Mouse (Mus musculus) gonadal fat pad, adult 2 months (tissue): ENCODE measurements around the gene Ankrd2. TPM values are rescaled to one million over a fixed set of nuclear protein-coding genes. Genes with fewer than 3 reads are reported as not detected.
"Not testable (repeated sequence)": the region's sequence is repeated elsewhere in the genome, so short reads cannot be mapped to it uniquely, and the experiment has no call there.

Experiments used
- DNase-seq: peaks from one replicate; pipeline ENCODE4 v3.0.0-alpha.2; 2012; ENCODE audit warnings: low read depth
- polyA plus RNA-seq: library from polyadenylated mRNA; depleted of rRNA; stranded (reverse); fragments of >200 nt; gene quantifications from 2 replicates; pipeline ENCODE4 v1.2.3, GENCODE M21; 2012

Gene Ankrd2
- polyA plus RNA-seq, 1 experiment, result 0.16 TPM

DNA sequence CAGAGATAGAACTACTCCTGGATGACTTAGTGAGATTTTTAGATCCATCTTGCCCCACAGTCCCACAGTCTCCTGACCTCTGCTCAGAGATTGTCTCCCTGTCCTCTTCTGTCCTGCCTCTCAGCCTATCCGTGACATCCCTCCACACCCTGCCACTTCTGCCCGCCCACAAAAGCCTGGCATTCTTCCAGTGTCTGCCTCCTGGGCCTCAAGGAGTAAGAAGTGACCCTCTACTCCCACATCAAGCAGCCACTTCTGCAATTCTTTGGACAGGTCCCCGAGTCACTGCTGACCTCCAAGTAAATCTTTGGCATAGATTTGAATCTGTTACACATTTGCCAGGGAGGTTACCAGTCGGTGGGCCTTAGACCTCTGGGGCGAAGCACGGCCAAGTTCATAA, 18.5 kb downstream of the Ankrd2 start:
- DNase-seq, result no peak

DNA sequence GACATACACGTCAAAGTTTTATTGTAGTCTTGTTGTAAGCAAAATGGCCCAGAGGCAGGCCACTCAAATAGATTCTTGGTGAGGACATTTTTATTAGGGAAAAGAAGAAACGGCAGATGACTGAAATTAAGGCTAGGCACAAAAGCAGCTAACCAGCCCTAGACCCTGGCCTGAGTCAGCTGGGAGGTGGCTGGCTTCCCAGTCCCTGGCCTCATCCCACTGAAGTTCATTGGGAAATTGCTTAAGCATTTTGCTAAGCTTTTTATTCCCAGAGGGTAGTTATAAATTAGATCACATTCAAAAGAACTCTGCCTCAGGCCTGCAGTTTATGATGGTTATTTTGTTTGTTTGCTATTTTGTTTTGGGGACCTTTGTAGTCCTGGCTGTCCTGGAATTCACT, 20.1 kb downstream of the Ankrd2 start:
- no peak for DNase-seq

DNA sequence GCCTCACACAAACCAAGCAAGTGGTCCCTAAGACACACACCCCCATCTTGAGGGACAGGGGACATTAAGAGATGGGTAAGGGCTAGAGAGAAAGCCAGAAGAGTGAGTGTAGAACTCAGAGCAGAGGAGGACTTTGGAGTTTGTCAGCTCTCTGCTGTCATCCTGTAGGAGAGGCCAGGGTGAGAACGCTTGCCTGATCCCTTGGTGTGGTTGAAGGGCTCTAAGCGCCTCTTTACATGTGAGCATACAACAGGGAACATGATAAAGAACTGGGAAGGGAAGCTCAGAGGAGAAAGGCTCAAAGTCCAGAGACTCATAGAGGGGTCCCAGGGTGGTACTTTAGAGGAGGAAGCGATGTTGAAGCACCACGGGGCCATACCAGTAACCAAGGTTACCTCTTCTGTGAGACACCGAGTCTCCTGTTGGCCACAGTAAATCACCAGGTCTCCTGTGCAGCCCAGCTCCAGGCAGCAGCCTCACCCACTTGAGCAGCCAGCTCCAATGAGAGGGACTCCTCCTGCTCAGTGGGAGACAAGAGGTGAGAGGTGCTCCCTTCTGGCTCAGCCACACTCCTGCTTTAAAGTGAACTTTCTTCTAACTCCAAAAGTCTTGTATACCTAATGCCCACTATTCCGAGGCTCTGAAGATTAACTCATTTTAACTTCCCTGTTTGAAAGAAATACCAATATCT, 21.1 kb downstream of the Ankrd2 start:
- DNase-seq, result no peak

DNA sequence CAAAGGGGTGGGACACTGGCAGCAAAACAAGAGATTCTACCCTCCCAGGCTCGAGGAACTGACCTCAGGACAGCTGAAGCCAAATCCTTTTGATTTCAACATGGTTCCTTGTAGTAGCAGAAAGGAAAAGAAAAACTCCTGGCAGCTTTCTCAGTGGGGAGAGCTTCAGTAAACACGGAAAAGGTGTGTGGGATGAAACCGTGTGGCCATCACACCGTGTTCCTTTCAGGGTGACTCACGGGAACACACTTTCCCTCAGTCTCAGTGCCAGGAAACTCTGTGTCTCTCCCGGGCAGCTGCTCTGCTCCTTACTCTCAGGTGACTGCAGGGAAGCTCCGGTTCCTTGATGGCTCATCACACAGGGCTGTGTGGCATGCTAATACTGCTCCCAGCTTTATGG, 22.6 kb downstream of the Ankrd2 start:
- peak; percentile 74 for DNase-seq

DNA sequence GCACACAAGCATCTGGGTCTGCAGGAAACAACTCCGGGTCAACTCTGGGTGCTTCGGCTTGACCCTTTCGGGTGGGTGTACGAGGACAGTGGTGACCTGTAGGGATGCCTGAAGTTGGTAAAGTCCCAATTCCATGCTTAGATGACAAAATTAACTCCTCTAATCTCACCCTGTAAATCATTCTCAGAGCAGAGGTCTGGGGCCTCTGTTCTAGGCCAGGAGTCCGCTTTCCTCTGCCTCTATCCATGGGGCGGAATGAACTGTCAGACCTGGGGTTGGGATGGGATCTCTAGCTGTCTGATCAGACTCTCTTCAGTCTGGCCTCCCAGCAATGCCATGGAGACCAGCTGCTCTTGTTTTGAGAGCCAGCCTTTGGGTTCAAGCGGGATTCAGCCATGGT, 25.6 kb downstream of the Ankrd2 start:
- no peak for DNase-seq

DNA sequence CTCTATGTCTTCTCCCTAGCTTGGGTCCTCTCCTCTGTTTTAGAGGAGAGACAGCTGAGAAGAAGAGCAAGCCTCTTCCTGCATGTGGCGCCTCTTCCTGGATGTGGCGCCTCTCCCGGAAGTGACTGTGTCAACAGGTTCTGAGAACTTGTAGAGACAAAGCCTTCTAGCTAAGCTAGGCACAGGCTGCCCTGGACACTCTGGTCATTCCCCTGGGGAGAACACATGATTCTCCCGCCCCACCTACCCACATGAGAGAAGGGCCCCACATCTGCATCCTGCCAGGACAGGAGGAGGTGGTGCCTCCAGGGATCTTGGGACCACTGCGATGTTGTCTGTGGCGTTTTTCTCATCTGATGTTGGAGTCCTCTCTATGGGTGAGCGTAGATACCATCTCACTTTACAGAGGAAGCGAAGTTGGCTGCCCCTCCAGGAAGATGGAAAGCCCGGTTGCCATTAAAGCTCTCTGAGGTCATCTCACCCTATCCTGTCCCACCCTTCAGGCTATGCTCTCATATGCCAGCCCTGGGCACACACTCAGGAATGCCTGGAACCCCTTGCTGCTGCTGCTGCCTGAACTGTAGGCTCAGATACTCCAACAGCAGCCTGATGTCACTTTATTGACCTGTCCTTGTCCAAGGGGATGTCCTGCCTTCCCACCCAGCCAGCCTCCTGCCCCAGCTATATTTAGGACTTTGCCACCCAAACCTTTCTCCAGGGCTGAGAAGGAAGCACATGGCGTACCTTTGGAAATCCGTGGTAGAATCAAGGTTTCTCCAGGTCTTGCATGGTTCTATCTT, 32.8 kb downstream of the Ankrd2 start:
- no peak for DNase-seq

DNA sequence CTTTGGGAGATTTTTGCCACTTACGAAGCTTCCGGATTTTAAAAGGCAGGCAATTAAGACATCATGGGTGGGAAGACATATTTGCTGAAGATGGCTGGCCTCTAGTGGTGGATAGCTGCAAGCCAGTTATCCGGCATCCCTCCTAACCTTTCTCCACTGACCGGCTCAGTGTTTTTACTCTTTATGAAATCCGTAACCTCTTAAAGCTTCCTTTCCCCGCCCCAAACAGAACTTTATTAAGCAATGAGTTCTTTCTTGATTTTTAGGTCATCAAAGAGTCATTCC, 33.4 kb downstream of the Ankrd2 start:
- no peak for DNase-seq

DNA sequence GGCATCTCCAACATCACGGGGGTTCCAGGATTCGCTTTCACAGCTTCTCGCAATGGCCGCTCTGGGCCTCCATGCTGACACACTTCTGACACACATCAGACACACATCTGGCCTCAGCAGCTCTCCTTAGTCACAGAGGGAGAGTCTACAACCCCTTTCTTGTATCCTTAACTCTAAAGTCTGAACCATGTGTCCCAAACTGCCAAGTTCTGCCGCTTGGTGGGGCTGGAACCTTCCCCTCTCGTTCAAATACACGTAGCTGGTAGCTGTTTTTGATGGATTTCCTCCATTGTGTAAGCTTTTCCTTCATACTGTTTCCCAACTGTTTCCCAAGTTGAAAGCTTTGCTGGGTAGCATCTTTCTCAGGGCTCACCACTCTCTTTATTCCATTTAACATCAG, 35.4 kb downstream of the Ankrd2 start:
- DNase-seq, result no peak

DNA sequence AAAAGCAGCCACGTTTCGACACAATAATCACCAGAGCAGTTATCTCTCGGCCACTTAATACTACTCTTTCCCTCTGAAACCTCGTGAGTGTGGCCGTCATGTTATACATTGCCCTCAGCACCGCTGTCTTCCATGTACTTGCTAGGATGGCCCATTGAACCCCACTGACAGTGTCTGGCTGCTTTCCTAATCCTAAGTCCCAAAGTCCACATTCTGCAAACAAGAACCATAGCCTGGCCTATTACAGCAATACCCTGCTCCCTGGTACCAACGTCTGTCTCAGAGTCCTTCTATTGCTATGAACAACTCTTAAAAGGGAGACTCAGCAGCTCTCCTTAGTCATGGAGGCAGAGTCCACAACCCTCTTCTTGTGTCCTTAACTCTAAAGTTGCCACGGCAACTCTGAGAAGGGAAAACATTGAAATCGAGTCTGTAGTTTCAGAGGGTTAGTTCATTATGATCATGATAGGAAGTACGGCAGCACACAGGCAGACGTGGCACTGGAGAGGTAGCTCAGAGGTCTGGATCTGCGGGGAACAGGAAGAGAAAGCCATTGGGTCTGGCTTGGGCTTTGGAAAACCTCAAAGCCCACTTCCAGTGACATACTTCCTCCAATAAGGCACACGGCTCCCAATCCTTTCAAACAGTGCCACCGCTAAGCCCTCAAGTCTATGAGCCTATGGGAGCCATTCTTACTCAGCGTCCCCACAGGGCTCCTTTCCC, 36.2 kb downstream of the Ankrd2 start:
- no peak for DNase-seq

DNA sequence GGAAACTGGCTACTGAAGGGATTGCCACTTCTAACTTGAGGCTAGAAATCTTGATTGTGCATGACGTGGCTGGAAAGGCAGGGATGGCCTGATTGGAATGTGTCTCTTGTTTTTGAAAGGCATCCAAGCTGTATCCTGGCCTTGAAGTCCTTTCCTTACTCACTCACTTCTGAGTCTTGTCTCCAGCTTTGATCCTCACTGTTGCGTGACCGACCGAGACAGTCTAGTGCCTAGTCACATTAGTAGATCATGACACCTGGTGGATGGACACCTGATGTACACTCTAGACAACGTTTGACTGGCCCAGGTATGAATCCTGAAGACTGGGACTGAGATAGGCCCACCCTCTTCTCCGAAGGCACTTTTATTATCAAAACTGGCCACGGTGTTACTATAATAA, 37.0 kb downstream of the Ankrd2 start:
- no peak for DNase-seq

DNA sequence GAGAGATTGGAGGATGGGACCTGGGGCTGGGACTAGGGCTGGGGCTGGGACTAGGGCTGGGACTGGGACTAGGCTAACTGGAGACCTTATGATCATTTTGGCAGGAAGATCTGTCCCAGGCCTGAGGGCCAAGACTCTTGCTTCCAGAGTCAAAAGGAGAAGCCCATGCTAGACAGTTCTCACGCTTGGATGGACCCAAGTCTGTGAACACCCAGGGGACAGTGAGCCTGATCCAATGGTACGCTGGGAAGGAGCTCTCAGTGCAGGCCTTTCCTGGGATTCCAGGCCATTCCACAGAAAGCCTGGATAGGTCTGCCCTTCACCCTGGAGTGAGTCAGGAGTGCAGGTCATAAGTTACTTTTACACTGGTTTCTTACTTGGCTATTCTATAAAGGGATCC, 39.3 kb downstream of the Ankrd2 start:
- no peak for DNase-seq

DNA sequence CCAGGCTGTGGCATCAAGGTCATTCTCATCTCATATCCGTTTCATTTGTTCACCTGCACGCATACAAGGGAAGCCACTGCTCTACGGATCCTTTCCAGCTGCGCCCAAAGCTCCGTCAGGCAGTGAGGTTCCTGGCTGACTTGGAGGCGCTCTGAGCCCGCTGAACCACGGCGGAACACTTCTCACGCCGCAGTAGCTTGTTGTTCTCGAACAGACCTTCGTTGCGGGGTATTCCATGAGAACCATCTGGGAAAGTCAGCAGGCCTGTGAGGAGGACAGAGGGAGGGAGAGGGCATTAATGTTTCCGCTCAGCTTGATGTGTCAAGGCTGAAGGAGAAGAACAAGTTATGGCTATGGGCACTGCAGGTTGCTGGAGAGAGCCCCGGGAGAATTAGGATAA, 40.2 kb downstream of the Ankrd2 start:
- DNase-seq, result no peak

DNA sequence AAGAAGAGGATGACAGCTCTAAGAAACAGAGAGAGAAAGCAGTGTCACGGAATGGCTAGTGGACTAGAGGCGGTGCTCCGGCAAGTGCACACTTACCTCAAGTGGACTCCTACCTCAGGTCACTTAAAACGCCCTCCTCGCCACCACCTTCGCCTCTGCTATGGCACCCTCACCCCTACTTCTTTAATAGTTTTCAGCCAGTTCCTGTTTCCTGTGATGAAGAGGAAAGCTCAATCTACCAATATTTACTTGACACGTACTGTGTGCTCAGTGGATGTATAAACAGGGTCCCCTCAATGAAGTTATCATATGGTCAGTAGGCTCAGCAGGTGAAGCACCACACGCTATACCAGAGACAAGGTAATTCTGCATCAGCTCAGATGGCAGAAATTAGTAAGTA, 42.8 kb downstream of the Ankrd2 start:
- no peak for DNase-seq

DNA sequence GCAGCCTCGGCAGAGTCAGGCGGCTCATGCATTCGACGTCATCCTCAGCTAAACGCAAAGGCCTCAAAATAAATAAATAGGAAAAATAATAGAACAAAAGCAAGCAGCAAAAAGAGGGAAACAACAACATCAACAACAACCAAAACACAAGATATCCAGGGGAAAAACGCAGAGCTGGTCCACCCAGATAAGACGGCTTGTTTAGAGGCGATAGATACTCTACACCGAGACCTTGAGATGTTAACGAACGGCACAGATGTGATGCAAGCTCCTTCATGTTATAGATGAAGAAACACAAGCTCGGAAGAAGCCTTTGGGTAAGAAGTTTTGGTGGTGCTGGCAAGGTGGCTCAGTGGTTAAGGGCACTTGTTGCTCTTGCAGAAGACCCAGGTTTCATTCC, 43.2 kb downstream of the Ankrd2 start:
- DNase-seq, result no peak

DNA sequence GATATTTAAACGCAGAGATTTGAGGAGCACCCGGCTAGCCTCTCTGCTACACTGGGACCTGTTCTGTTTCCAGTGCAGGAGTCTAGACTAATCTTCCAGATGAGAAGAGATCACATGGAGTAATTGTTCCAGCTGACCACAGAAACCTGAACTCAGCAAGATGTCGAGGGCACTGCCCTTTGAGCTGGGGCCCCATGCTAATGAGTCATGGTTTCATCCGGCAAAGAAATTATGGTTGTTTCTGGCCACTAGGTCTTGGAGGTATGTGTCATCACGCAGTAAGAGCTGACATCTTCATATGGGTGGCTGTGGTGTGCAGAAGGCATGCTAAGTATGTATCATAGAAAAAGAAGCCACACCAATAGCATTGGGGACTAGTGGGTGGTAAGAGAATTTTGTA, 44.1 kb downstream of the Ankrd2 start:
- no peak for DNase-seq

DNA sequence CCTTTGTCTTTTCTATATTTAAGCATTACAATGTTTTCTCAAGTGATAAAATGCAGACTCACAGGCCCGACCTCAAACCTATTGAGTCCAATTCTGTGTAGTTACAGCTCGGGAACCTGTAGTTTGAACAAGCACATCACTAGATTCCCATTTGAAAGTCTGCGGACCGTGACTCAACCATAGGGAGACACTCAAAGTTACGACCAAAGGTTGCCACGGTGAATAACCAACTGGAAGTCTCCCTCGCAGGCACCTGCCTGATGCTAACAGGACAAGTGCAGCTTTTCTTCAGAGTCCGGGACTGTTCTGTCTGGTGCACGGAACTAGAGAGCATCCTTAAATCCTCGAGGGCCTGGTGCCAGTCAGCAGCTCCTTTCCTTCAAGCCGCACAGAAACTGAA, 44.7 kb downstream of the Ankrd2 start:
- DNase-seq, result no peak

DNA sequence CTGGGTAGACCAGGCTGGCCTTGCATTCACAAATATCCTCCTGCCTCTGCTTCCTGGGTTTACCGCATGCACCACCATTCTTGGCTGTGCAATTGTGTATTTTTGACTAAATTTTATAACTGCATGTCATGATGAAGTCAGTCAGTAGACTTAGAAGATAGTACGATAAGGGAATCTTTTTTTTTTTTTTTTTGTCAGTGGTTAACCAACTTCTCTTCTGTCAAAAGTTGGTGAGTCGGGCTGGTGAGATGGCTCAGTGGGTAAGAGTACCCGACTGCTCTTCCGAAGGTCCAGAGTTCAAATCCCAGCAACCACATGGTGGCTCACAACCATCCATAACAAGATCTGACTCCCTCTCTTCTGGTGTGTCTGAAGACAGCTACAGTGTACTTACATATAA, 45.8 kb downstream of the Ankrd2 start:
- not testable (repeated sequence) for DNase-seq

DNA sequence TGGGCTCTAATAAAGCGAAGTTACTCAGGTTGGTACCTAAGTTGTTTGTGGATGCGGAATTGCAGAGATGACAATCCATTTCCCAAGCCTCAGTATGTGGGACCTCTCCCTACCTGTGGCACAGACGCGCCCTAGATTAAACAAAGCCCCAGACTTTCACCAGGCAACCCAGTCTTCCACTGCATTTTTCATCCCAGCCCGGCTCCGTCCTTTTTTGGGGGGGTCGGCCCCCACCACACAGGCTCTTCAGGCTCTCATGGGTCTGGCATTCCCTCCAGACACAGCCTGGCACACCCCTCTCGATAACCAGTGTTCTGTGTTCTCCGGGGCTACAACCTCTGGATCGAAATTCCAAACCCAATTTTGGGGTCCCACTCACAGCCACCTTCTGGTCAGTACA, 49.9 kb downstream of the Ankrd2 start:
- DNase-seq, result no peak

DNA sequence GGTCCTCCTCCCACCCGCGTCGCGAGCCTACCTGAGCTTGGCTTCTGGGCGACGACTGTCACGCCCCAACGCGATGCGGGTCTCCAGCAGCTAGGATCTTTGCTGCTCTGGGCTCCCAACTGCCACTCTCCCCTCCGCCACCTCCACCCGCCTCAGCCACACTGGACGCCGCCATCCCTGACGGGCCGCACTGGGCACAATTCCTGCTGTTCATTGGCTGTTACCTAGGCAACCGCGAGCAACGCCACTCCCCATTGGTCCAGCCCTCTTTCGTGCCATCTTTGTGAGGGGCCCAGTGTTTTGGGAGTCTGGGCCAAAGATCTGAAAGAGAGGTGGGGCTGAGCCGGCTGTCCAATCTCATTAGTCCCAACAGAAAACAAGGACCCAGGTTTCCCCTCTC, 50.4 kb downstream of the Ankrd2 start, which contains the start of gene Morn4:
Gene Morn4 (minus strand): TSS at position 192 of the 400 bp plus-strand sequence.
- DNase-seq, result no peak

DNA sequence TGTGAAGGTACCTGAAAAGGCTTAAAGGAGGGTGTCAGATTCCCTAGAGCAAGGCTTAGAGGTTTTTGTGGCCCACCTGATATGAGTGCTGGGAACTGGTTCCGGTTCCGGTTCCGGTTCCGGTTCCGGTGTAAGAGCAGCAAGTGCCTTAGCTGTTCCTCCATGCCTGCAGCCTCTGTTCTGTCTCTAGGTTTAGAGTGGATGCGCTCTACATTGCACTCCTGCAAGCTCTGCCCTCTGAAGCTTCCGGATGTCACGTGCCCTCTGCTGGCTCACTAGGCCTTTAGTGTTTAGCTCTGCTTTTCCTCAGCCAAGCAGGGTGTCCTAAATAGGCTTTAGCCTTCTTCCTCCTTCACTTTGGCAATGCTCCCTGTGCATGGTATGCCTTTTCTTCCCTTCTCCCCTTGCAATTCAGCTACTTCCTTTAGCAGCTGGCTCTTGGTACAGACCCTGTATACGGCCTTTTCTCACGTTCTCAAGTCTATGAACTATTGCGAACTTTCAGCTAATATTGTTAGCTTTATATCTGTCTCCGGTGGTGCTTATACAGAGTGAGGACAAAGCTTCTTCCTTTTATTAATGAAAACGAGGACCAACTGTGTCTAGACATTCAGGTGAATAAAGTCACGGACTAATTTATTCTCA, 53.4 kb downstream of the Ankrd2 start:
- DNase-seq, result no peak

DNA sequence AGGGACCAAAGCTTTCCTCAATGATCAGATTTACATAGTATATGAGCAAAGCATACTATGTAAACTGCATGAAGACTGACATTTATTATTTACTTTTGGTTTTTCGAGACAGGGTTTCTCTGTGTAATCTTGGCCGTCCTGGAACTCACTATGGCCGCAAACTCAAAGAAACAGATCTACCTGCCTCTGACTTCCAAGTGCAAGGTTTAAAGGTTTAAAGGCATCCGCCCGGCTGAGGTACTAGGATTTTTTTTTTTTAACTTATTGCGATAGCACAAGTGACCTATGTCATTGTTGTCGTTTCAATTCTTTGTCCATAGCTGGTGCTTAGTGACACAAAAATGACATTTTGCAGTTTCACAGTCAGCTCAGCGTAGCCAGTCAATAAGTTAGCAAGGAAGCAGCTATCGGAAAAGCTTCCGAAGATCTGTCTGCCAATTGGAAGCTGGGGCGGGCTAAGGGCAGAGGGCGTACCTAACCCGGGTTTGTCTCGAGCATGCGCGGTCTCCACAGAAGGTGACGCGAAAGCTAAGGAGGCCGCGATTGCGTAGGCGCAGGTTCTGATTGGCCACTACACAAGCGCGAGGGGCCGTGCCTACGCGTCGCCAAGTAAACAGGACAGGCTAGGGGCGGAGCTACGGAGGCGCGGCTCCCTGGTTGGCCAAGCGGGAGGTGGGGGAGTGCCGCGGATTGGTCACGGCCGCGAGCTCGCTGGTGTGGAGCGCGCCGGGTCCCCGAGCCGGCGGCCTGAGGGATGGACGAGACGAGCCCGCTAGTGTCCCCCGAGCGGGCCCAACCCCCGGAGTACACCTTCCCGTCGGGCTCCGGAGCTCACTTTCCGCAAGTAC, 54.2 kb downstream of the Ankrd2 start, which contains the start of gene Pi4k2a:
Gene Pi4k2a (plus strand): TSS at position 723 of the 848 bp plus-strand sequence.
- peak; percentile 96 for DNase-seq
